Mouse (Mus musculus): Measurements from ENCODE around the gene Ms4a6c.

DNA sequence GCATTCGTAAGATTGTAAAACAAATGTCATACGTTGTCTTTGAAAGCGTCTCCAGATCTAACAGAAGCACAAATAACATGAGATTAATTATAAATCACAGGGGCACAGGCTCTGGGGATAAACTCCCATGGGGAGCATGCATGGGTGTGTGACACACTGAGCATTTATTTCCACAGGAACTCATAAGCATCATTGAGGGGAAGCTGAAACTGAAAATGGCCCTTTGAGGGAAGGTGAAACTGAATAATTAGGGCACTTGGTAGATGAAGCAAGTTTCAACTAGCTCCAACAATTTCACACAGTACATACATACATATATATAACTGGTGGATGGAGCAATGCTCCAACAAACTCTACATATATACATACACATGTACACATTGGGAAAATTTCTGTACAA lies 25.4 kb downstream of the Ms4a6c start:
- TF ChIP-seq POLR2A (IDR thresholded peaks at IDR 0.05; ENCODE audit: low read depth, low read length) (no peak), CTCF (conservative IDR thresholded peaks at IDR 0.05; ENCODE audit: insufficient read depth, insufficient read length, low read depth, low read length) (no peak)
